Mouse (Mus musculus): Measurements from ENCODE around the gene Nek8. TPM values are rescaled to one million over a fixed set of nuclear protein-coding genes. Genes with fewer than 3 reads are reported as not detected.

The Nek8 gene
- total and polyA plus RNA-seq, 3 experiments: 7.1 to 8.3 (median 7.4) TPM

DNA sequence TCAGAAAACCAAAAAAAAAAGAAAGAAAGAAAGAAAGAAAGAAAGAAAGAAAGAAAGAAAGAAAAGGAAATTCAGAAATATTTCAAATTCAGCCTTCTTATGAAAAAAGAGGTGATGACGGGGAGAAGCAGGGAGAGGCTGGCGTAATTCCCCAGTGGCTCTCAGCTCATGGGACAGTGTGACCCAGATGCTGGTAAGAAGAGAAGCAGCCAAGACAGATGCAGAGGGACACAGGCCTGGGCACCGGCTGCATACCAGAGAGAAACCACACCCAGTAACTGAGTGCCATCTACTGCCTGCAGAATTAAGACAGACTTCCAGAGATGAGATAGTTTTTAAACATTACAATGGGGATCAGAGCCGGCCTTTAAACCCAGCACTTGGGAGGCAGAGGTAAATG is 47.1 kb upstream of the Nek8 start:
- Histone ChIP-seq H3K79me2 (replicated peaks; ENCODE audit: control insufficient read depth, extremely low read depth, insufficient read depth, poor library complexity, severe bottlenecking) (no peaks in the 10 kb centered on the region), H3K4me1 (ENCODE audit: control insufficient read depth in 1 of 2, insufficient read depth in 2 of 2) (no peaks in the 10 kb centered on the region), H3K27ac (ENCODE audit: insufficient read depth, low read depth) (no peak overlapping the region), H3K9me3 (replicated peaks; ENCODE audit: low read length) (no peaks in the 10 kb centered on the region), H3K4me3 (replicated peaks in 1 of 3; ENCODE audit: low read depth in 2 of 3, low read length in 2 of 3, poor library complexity in 1 of 3) (no peak overlapping the region), H3K27me3 (replicated peaks) (no peaks in the 10 kb centered on the region), H3K4me2 (ENCODE audit: insufficient read depth, low read depth, poor library complexity, severe bottlenecking) (no peak overlapping the region), H3K36me3 (replicated peaks in 1 of 2; ENCODE audit: control insufficient read depth in 1 of 2, insufficient read depth in 1 of 2, low read length in 1 of 2) (peaks cover 91 to 97% of the 10 kb centered on the region in 2 experiments), H3K9ac (ENCODE audit: insufficient read depth, low read depth) (no peak overlapping the region)
- no peak for TF ChIP-seq ZMIZ1 (IDR thresholded peaks at IDR 0.05; ENCODE audit: low read depth, low read length)
- no peak for TF ChIP-seq IRF4 (IDR thresholded peaks at IDR 0.05; ENCODE audit: low read depth, low read length)
- no peak for TF ChIP-seq JUND (conservative IDR thresholded peaks at IDR 0.05; ENCODE audit: low read depth, low read length)
- TF ChIP-seq ETS1 (conservative IDR thresholded peaks at IDR 0.05; ENCODE audit: low read depth, low read length): no peak
- no peak for TF ChIP-seq CTCF (conservative IDR thresholded peaks at IDR 0.05 in 1 of 2, IDR thresholded peaks at IDR 0.05 in 1 of 2; ENCODE audit: low read depth in 2 of 2, low read length in 2 of 2)
- no peak for TF ChIP-seq MAX (IDR thresholded peaks at IDR 0.05; ENCODE audit: low read length)
- no peak for TF ChIP-seq RCOR1 (conservative IDR thresholded peaks at IDR 0.05; ENCODE audit: low read depth, low read length)
- TF ChIP-seq MEF2A (IDR thresholded peaks at IDR 0.05; ENCODE audit: borderline replicate concordance, low read depth, low read length): no peak
- no peak for TF ChIP-seq EP300 (IDR thresholded peaks at IDR 0.05; ENCODE audit: low read length)
- no peak for TF ChIP-seq PAX5 (IDR thresholded peaks at IDR 0.05; ENCODE audit: low read length)
- TF ChIP-seq BHLHE40 (IDR thresholded peaks at IDR 0.05; ENCODE audit: low read depth, low read length): no peak
- in situ Hi-C loops (cut with MboI; ENCODE audit: low pct_ligation_motif_present, low pct_unique_long_range_greater_than_20kb, low sequenced_read_pairs): no loop called here
- no peak for DNase-seq (ENCODE audit: extremely low read depth)
- dilution Hi-C loops (cut with MboI; ENCODE audit: extremely low pct_ligation_motif_present, extremely low pct_unique_long_range_greater_than_20kb, low sequenced_read_pairs): no loop called here

DNA sequence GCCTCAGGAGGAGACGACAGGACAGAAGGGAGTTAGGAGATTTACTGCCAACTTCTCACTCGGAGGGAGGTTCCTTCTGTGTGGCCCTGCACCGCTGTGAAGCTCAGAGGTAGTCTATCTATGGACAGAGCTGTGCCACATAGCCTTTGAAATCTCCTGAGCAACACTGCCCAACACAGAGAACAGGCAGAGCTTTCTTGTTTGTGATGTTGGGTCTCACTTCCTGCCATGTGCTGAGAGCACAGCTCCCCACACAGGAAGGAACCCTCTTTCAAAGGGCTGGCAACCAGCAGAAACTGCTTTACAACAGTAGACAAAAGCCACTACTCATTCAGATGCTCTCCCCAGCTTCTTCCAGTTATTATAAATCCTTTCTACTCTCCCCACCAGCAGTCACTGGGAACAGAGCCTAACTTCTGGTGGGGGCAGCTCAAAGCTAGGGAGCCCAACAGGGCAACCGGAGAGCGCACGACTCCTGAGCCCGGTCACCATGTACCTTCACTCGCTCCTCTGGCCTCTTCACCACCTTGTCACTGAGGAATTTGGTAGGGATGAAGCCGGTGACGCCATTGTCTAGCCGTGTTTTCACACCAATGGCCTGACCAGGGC is 39.3 kb upstream of the Nek8 start:
- TF ChIP-seq MAX (IDR thresholded peaks at IDR 0.05; ENCODE audit: low read length) (no peak), CTCF (conservative IDR thresholded peaks at IDR 0.05 in 1 of 2, IDR thresholded peaks at IDR 0.05 in 1 of 2; ENCODE audit: low read depth in 2 of 2, low read length in 2 of 2) (no peak), ZNF384 (IDR thresholded peaks at IDR 0.05; ENCODE audit: low read depth, low read length) (no peak), ZMIZ1 (IDR thresholded peaks at IDR 0.05; ENCODE audit: low read depth, low read length) (no peak), RCOR1 (conservative IDR thresholded peaks at IDR 0.05; ENCODE audit: low read depth, low read length) (no peak), TBP (conservative IDR thresholded peaks at IDR 0.05; ENCODE audit: low read depth, low read length) (no peak), TCF12 (IDR thresholded peaks at IDR 0.05; ENCODE audit: low read depth, low read length) (no peak), BHLHE40 (IDR thresholded peaks at IDR 0.05; ENCODE audit: low read depth, low read length) (no peak)
- Histone ChIP-seq H3K79me2 (replicated peaks; ENCODE audit: control insufficient read depth, extremely low read depth, insufficient read depth, poor library complexity, severe bottlenecking) (no peaks in the 10 kb centered on the region), H3K4me3 (replicated peaks in 1 of 3; ENCODE audit: low read depth in 2 of 3, low read length in 2 of 3, poor library complexity in 1 of 3) (no peak overlapping the region), H3K36me3 (replicated peaks in 1 of 2; ENCODE audit: control insufficient read depth in 1 of 2, insufficient read depth in 1 of 2, low read length in 1 of 2) (peaks cover 86 to 94% of the 10 kb centered on the region in 2 experiments), H3K4me2 (ENCODE audit: insufficient read depth, low read depth, poor library complexity, severe bottlenecking) (no peak overlapping the region), H3K9me3 (replicated peaks; ENCODE audit: low read length) (no peaks in the 10 kb centered on the region), H3K27ac (ENCODE audit: insufficient read depth, low read depth) (no peak overlapping the region), H3K4me1 (ENCODE audit: control insufficient read depth in 1 of 2, insufficient read depth in 2 of 2) (no peaks in the 10 kb centered on the region), H3K27me3 (replicated peaks) (no peaks in the 10 kb centered on the region), H3K9ac (ENCODE audit: insufficient read depth, low read depth) (no peak overlapping the region)
- dilution Hi-C loops (cut with MboI; ENCODE audit: extremely low pct_ligation_motif_present, extremely low pct_unique_long_range_greater_than_20kb, low sequenced_read_pairs): no loop called here
- in situ Hi-C loops (cut with MboI; ENCODE audit: low pct_ligation_motif_present, low pct_unique_long_range_greater_than_20kb, low sequenced_read_pairs): no loop called here
- DNase-seq (ENCODE audit: extremely low read depth): no peak

Data from CH12.LX (cell line).